Mouse (Mus musculus) erythroblast, embryonic 14.5 days (primary cell): ENCODE results near the gene Lefty2. TPM values are rescaled to one million over a fixed set of nuclear protein-coding genes. Genes with fewer than 3 reads are reported as not detected.

ENCODE experiments used
- H3K27me3 ChIP-seq: 2 replicates; pipeline ENCODE4 v1.6.1; 2012; ENCODE audit warnings: inconsistent platforms; ENCODE audit not compliant: control insufficient read depth
- H3K36me3 ChIP-seq: 2 replicates; pipeline ENCODE4 v1.6.1; 2012; ENCODE audit warnings: mild to moderate bottlenecking, inconsistent platforms; ENCODE audit not compliant: control insufficient read depth
- H3K4me1 ChIP-seq: 2 replicates; pipeline ENCODE4 v1.6.1; 2012; ENCODE audit warnings: inconsistent platforms; ENCODE audit not compliant: control insufficient read depth
- H3K4me3 ChIP-seq: replicated peaks from 2 replicates; pipeline ENCODE3; 2012; ENCODE audit warnings: moderate library complexity, mild to moderate bottlenecking, inconsistent platforms
- H3K9me3 ChIP-seq: 2 replicates; pipeline ENCODE4 v1.6.1; 2012; ENCODE audit warnings: low read length, inconsistent platforms, mixed read lengths; ENCODE audit not compliant: control insufficient read depth
- GATA1 ChIP-seq: IDR thresholded peaks from 2 replicates; pipeline ENCODE4 v1.6.1; 2012; ENCODE audit warnings: low read length, inconsistent platforms, mixed read lengths
- TAL1 ChIP-seq: IDR thresholded peaks from 3 replicates; pipeline ENCODE4 v1.6.1; 2012; ENCODE audit warnings: low read length, inconsistent platforms, mixed read lengths
- polyA plus RNA-seq: library from polyadenylated mRNA; stranded (reverse); fragments of >175 nt; gene quantifications from 2 replicates; pipeline ENCODE4 v1.2.3, GENCODE M21; 2012

Lefty2 gene
- polyA plus RNA-seq, 1 experiment: not detected

GRCm38 (mm10) chr1:180870122-180870650 is 22.7 kb upstream of the Lefty2 start:
- no peak for TF ChIP-seq GATA1
- TF ChIP-seq TAL1: no peak
- no peak overlapping the region for H3K4me3 ChIP-seq

GRCm38 (mm10) chr1:180873861-180874484 is 18.9 kb upstream of the Lefty2 start:
- H3K4me3 ChIP-seq: no peak overlapping the region
- H3K27me3 ChIP-seq: peaks cover 29% of the 10 kb centered on the region
- peaks cover 8% of the 10 kb centered on the region for H3K4me1 ChIP-seq
- no peaks in the 10 kb centered on the region for H3K9me3 ChIP-seq
- TF ChIP-seq GATA1 (no peak), TAL1 (no peak)
- peaks cover 2% of the 10 kb centered on the region; the same call in 1 of the 2 replicates for H3K36me3 ChIP-seq

More at GRCm38 (mm10) chr1:180870122-180870650, 22.7 kb upstream of the Lefty2 start:
- Histone ChIP-seq H3K36me3 (peaks cover 38% of the 10 kb centered on the region), H3K4me1 (peaks cover 15% of the 10 kb centered on the region), H3K9me3 (no peaks in the 10 kb centered on the region), H3K27me3 (peaks cover 24% of the 10 kb centered on the region)

GRCm38 (mm10) chr1:180874615-180875014 is 18.3 kb upstream of the Lefty2 start:
- TF ChIP-seq GATA1: no peak
- Histone ChIP-seq H3K27me3 (peaks cover 29% of the 10 kb centered on the region), H3K4me3 (no peak overlapping the region), H3K9me3 (no peaks in the 10 kb centered on the region), H3K36me3 (no peaks in the 10 kb centered on the region), H3K4me1 (peaks cover 8% of the 10 kb centered on the region)

GRCm38 (mm10) chr1:180875126-180875525 is 17.8 kb upstream of the Lefty2 start:
- peaks cover 29% of the 10 kb centered on the region for H3K27me3 ChIP-seq
- TF ChIP-seq GATA1: no peak
- no peak for TF ChIP-seq TAL1
- no peaks in the 10 kb centered on the region for H3K36me3 ChIP-seq
- no peaks in the 10 kb centered on the region for H3K9me3 ChIP-seq
- no peak overlapping the region for H3K4me3 ChIP-seq
- peaks cover 8% of the 10 kb centered on the region for H3K4me1 ChIP-seq

- H3K36me3 ChIP-seq: no peaks in the 10 kb centered on the region
- H3K27me3 ChIP-seq: peaks cover 18% of the 10 kb centered on the region
- peaks cover 8% of the 10 kb centered on the region for H3K4me1 ChIP-seq
- TF ChIP-seq TAL1 (no peak), GATA1 (no peak)
- no peak overlapping the region for H3K4me3 ChIP-seq
- no peaks in the 10 kb centered on the region for H3K9me3 ChIP-seq
These were observed 15.4 kb upstream of the Lefty2 start for GRCm38 (mm10) chr1:180877466-180877865.

GRCm38 (mm10) chr1:180881768-180882167 is 11.1 kb upstream of the Lefty2 start:
- Histone ChIP-seq H3K27me3 (peaks cover 29% of the 10 kb centered on the region), H3K4me3 (no peak overlapping the region), H3K9me3 (no peaks in the 10 kb centered on the region), H3K36me3 (no peaks in the 10 kb centered on the region), H3K4me1 (no peaks in the 10 kb centered on the region)
- TF ChIP-seq TAL1: no peak
- no peak for TF ChIP-seq GATA1

- peaks cover 39% of the 10 kb centered on the region for H3K27me3 ChIP-seq
- no peaks in the 10 kb centered on the region for H3K9me3 ChIP-seq
- H3K4me3 ChIP-seq: no peak overlapping the region
- no peaks in the 10 kb centered on the region for H3K36me3 ChIP-seq
- H3K4me1 ChIP-seq: peaks cover 3% of the 10 kb centered on the region
- TF ChIP-seq TAL1: no peak
- no peak for TF ChIP-seq GATA1
These were observed 9.2 kb upstream of the Lefty2 start for GRCm38 (mm10) chr1:180883731-180884130.

- TF ChIP-seq TAL1 (no peak), GATA1 (no peak)
- Histone ChIP-seq H3K4me1 (peaks cover 3% of the 10 kb centered on the region), H3K27me3 (peaks cover 41% of the 10 kb centered on the region), H3K36me3 (no peaks in the 10 kb centered on the region), H3K9me3 (no peaks in the 10 kb centered on the region), H3K4me3 (no peak overlapping the region)
These were observed 8.4 kb upstream of the Lefty2 start for GRCm38 (mm10) chr1:180884484-180884883.

GRCm38 (mm10) chr1:180888556-180889042 is 4.3 kb upstream of the Lefty2 start:
- TF ChIP-seq TAL1: no peak
- no peak for TF ChIP-seq GATA1
- peaks cover 54% of the 10 kb centered on the region for H3K27me3 ChIP-seq
- H3K4me3 ChIP-seq: no peak overlapping the region
- H3K4me1 ChIP-seq: peaks cover 5% of the 10 kb centered on the region
- H3K9me3 ChIP-seq: no peaks in the 10 kb centered on the region
- no peaks in the 10 kb centered on the region for H3K36me3 ChIP-seq

GRCm38 (mm10) chr1:180889172-180889571 is 3.7 kb upstream of the Lefty2 start:
- TF ChIP-seq TAL1 (no peak), GATA1 (no peak)
- H3K27me3 ChIP-seq: peaks cover 54% of the 10 kb centered on the region
- H3K4me3 ChIP-seq: no peak overlapping the region
- H3K36me3 ChIP-seq: no peaks in the 10 kb centered on the region
- H3K9me3 ChIP-seq: no peaks in the 10 kb centered on the region
- H3K4me1 ChIP-seq: peaks cover 5% of the 10 kb centered on the region
